Mouse (Mus musculus) monocyte, adult 2 months (primary cell): Measurements from ENCODE around the gene 9930022D16Rik.

Experiments used
- DNase-seq, 2 experiments: peaks; one replicate each; pipeline ENCODE4 v3.0.0; 2022; ENCODE audit warnings: low spot score in 2 of 2, low read depth in 1 of 2

Gene 9930022D16Rik

GRCm38 (mm10) chr11:109413617-109414016, at the start of gene 9930022D16Rik:
9930022D16Rik (plus strand) TSS chr11:109413917.
- no peak for DNase-seq

- no peak for DNase-seq
These were observed 49.4 kb upstream of the 9930022D16Rik start for GRCm38 (mm10) chr11:109364337-109364736.

GRCm38 (mm10) chr11:109364881-109365280, 48.8 kb upstream of the 9930022D16Rik start:
- DNase-seq = no peak

GRCm38 (mm10) chr11:109365818-109366217, 47.9 kb upstream of the 9930022D16Rik start:
- DNase-seq = no peak

GRCm38 (mm10) chr11:109366802-109367579, 46.7 kb upstream of the 9930022D16Rik start:
- no peak for DNase-seq

GRCm38 (mm10) chr11:109369026-109369637, 44.6 kb upstream of the 9930022D16Rik start:
- DNase-seq = peak in 1 of 2 experiments; percentile 52

GRCm38 (mm10) chr11:109375412-109375811, 38.3 kb upstream of the 9930022D16Rik start:
- DNase-seq = no peak

- DNase-seq = no peak
These were observed 37.1 kb upstream of the 9930022D16Rik start for GRCm38 (mm10) chr11:109376484-109377143.

GRCm38 (mm10) chr11:109377477-109377876, 36.2 kb upstream of the 9930022D16Rik start:
- DNase-seq = no peak

GRCm38 (mm10) chr11:109378051-109378450, 35.7 kb upstream of the 9930022D16Rik start:
- no peak for DNase-seq

GRCm38 (mm10) chr11:109380662-109381061, 33.1 kb upstream of the 9930022D16Rik start:
- no peak for DNase-seq

- DNase-seq = no peak
These were observed 28.4 kb upstream of the 9930022D16Rik start for GRCm38 (mm10) chr11:109385296-109385695.

- no peak for DNase-seq
These were observed 24.7 kb upstream of the 9930022D16Rik start for GRCm38 (mm10) chr11:109389046-109389445.

- no peak for DNase-seq
These were observed 22.5 kb upstream of the 9930022D16Rik start for GRCm38 (mm10) chr11:109391200-109391599.

- no peak for DNase-seq
These were observed 22.0 kb upstream of the 9930022D16Rik start for GRCm38 (mm10) chr11:109391760-109392159.

- no peak for DNase-seq
These were observed 21.1 kb upstream of the 9930022D16Rik start for GRCm38 (mm10) chr11:109392601-109393000.

- DNase-seq = no peak
These were observed 19.0 kb upstream of the 9930022D16Rik start for GRCm38 (mm10) chr11:109394758-109395157.

- no peak for DNase-seq
These were observed 18.4 kb upstream of the 9930022D16Rik start for GRCm38 (mm10) chr11:109395291-109395690.

- DNase-seq = no peak
These were observed 7.3 kb upstream of the 9930022D16Rik start for GRCm38 (mm10) chr11:109406431-109406830.

GRCm38 (mm10) chr11:109410197-109410980, 3.3 kb upstream of the 9930022D16Rik start:
- no peak for DNase-seq

GRCm38 (mm10) chr11:109414802-109415201, 1.1 kb downstream of the 9930022D16Rik start:
- DNase-seq = no peak
